Comparison of ENCODE assay signal across 27 mouse cellular contexts in genomic region chr3:105758658-105759057, GRCm38 (mm10). TPM values are rescaled to one million over a fixed set of nuclear protein-coding genes. Genes with fewer than 3 reads are reported as not detected.
A peak's percentile ranks its signal among the peaks of the same experiment; 100 is the strongest.
DNase-seq lines count a peak whose midpoint lies in the region; ATAC-seq and TF ChIP-seq lines count a peak whose summit lies in the region.
"Had no signal": no experiment of that assay in that cellular context is flagged by ENCODE, and none has a peak within 500 bp of the region (broad histone marks: within the 10 kb centered on the region; RNA-seq: fewer than 3 reads in every experiment).

No protein-coding gene starts in this region.

- WGBS in heart, adult 2 months: 31% methylated on average over 4 of the region's 4 CpGs
- 78% methylated on average over 4 of the region's 4 CpGs for WGBS in liver, postnatal 0 days (ENCODE audit: insufficient replicate concordance)
- 83% methylated on average over 4 of the region's 4 CpGs for WGBS in liver, embryonic 12.5 days (ENCODE audit: insufficient replicate concordance)

- DNase-seq in heart, adult 11 months: peak; percentile 94
- DNase-seq in heart, adult 2 months: no peak
- DNase-seq in layer of hippocampus, adult 2 months (ENCODE audit: low spot score in 2 of 2): no peak
- no peak for DNase-seq in layer of hippocampus, adult 9-10 months (ENCODE audit: low spot score)
- DNase-seq in liver, postnatal 0 days: no peak
- DNase-seq in brain, adult 2 months (ENCODE audit: low read depth, low spot score): peak; percentile 49
- DNase-seq: adrenal gland, postnatal 10 days; adrenal gland, postnatal 36 days; B cell, adult 2 months; cerebellum, adult 11 months; cerebellum, adult 2 months; cerebellum, adult 9-11 months; cerebellum, postnatal 25 days; forebrain, postnatal 0 days; gastrocnemius, postnatal 14 days; heart, postnatal 36 days had no signal

- peaks cover 35% of the 10 kb centered on the region for H3K36me3 ChIP-seq in heart, adult 2 months (ENCODE audit: control insufficient read depth, insufficient read depth, low read length)
- no peaks in the 10 kb centered on the region for H3K36me3 ChIP-seq in liver, postnatal 0 days (replicated peaks; ENCODE audit: insufficient read depth, low read length)
- H3K36me3 ChIP-seq in liver, embryonic 12.5 days: no peaks in the 10 kb centered on the region
- H3K36me3 ChIP-seq: embryonic facial prominence, embryonic 12.5 days; embryonic facial prominence, embryonic 15.5 days; hindbrain, embryonic 10.5 days; hindbrain, embryonic 13.5 days had no signal

- TF ChIP-seq POLR2A in heart, adult 2 months (IDR thresholded peaks at IDR 0.05; ENCODE audit: insufficient read depth, low read depth, low read length): no peak

- no peak overlapping the region for H3K4me3 ChIP-seq in heart, adult 2 months
- no peak overlapping the region for H3K4me3 ChIP-seq in layer of hippocampus, adult 2 months
- no peak overlapping the region for H3K4me3 ChIP-seq in liver, postnatal 0 days (ENCODE audit: low read depth, low read length)
- H3K4me3 ChIP-seq in liver, embryonic 12.5 days: no peak overlapping the region
- H3K4me3 ChIP-seq: embryonic facial prominence, embryonic 12.5 days; embryonic facial prominence, embryonic 15.5 days; hindbrain, embryonic 10.5 days; hindbrain, embryonic 13.5 days had no signal

- TF ChIP-seq CTCF in heart, adult 2 months (IDR thresholded peaks at IDR 0.05): no peak
- no peak for TF ChIP-seq CTCF in layer of hippocampus, adult 2 months (conservative IDR thresholded peaks at IDR 0.05)
- TF ChIP-seq CTCF in liver, postnatal 0 days (IDR thresholded peaks at IDR 0.05; ENCODE audit: low read depth): no peak

- peaks cover 23% of the 10 kb centered on the region for H3K4me1 ChIP-seq in heart, adult 2 months (ENCODE audit: control insufficient read depth, insufficient read depth, low read length)
- H3K4me1 ChIP-seq in liver, postnatal 0 days (ENCODE audit: insufficient read depth): peaks cover 48% of the 10 kb centered on the region
- H3K4me1 ChIP-seq in liver, embryonic 12.5 days: peaks cover 59% of the 10 kb centered on the region
- H3K4me1 ChIP-seq: embryonic facial prominence, embryonic 12.5 days had no signal

- H3K9ac ChIP-seq in heart, adult 2 months (ENCODE audit: low read depth, low read length): no peak overlapping the region
- H3K9ac ChIP-seq in liver, postnatal 0 days (replicated peaks): no peak overlapping the region
- no peak overlapping the region for H3K9ac ChIP-seq in liver, embryonic 12.5 days
- H3K9ac ChIP-seq: embryonic facial prominence, embryonic 12.5 days; embryonic facial prominence, embryonic 15.5 days; forebrain, postnatal 0 days; hindbrain, embryonic 13.5 days had no signal

- no peak overlapping the region for H3K4me2 ChIP-seq in liver, postnatal 0 days (ENCODE audit: low read depth, low read length)
- no peak overlapping the region for H3K4me2 ChIP-seq in liver, embryonic 12.5 days
- H3K4me2 ChIP-seq: embryonic facial prominence, embryonic 12.5 days; embryonic facial prominence, embryonic 15.5 days; heart, embryonic 11.5 days; hindbrain, embryonic 13.5 days had no signal

- H3K9me3 ChIP-seq in liver, postnatal 0 days (ENCODE audit: low read length): no peaks in the 10 kb centered on the region
- H3K9me3 ChIP-seq in liver, embryonic 12.5 days (replicated peaks): no peaks in the 10 kb centered on the region
- H3K9me3 ChIP-seq: embryonic facial prominence, embryonic 12.5 days; embryonic facial prominence, embryonic 15.5 days; G1E; hindbrain, embryonic 10.5 days; hindbrain, embryonic 13.5 days had no signal

- peaks cover 6% of the 10 kb centered on the region for H3K79me2 ChIP-seq in heart, adult 2 months (replicated peaks; ENCODE audit: control insufficient read depth, insufficient read depth, low read length)

- H3K27ac ChIP-seq in heart, adult 2 months: no peak overlapping the region; the same call in 1 of the 2 replicates
- H3K27ac ChIP-seq in layer of hippocampus, adult 2 months: peak overlapping the region; percentile 76
- H3K27ac ChIP-seq in liver, postnatal 0 days (ENCODE audit: low read depth): peak overlapping the region; percentile 41; the same call in 1 of the 2 replicates
- H3K27ac ChIP-seq in liver, embryonic 12.5 days: no peak overlapping the region
- H3K27ac ChIP-seq: embryonic facial prominence, embryonic 12.5 days; embryonic facial prominence, embryonic 15.5 days; hindbrain, embryonic 10.5 days; hindbrain, embryonic 13.5 days had no signal

- intact Hi-C loops in heart, adult 2 months (cut with DNase I): no loop called here

- TF ChIP-seq EP300 in heart, adult 2 months (IDR thresholded peaks at IDR 0.05; ENCODE audit: insufficient read depth, low read depth, low read length): no peak
- TF ChIP-seq EP300 in liver, postnatal 0 days (IDR thresholded peaks at IDR 0.05; ENCODE audit: low read depth): no peak

- no peak for ATAC-seq in liver, postnatal 0 days
- no peak for ATAC-seq in liver, embryonic 12.5 days
- ATAC-seq: forebrain, embryonic 14.5 days; forebrain, postnatal 0 days; hindbrain, embryonic 16.5 days; Patski had no signal

- no peaks in the 10 kb centered on the region for H3K27me3 ChIP-seq in heart, adult 2 months (ENCODE audit: control insufficient read depth, insufficient read depth, low read length)
- H3K27me3 ChIP-seq in liver, postnatal 0 days (ENCODE audit: insufficient read depth, low read length): no peaks in the 10 kb centered on the region
- H3K27me3 ChIP-seq in liver, embryonic 12.5 days (replicated peaks): no peaks in the 10 kb centered on the region
- H3K27me3 ChIP-seq: CH12.LX; embryonic facial prominence, embryonic 12.5 days; embryonic facial prominence, embryonic 15.5 days; hindbrain, embryonic 13.5 days; Patski had no signal

RNA-seq across cellular contexts. Expression of gene Rap1a, which starts 42.5 kb away (rescaled TPM):
- 100 to 1,000 TPM; 101 to 113 TPM for total RNA-seq in heart, adult 2 months (2021)
- 12.8 and 34.5 TPM in 2 replicates for polyA plus RNA-seq in heart, adult 2 months (2012; rRNA removed)
- 100 to 1,000 TPM in 1 of 2 experiments, 10 to 100 TPM in 1; 94.6 to 101 TPM for total RNA-seq in layer of hippocampus, adult 2 months (2021)
- polyA plus RNA-seq in liver, postnatal 0 days (2015; fragmentation: Nextera tagmentation; extraction: Ambion mirVana): 89.0 and 93.3 TPM in 2 replicates
- polyA plus RNA-seq in liver, embryonic 12.5 days (2016; fragmentation: Nextera tagmentation; extraction: Ambion mirVana): 114 and 122 TPM in 2 replicates

RNA-seq across cellular contexts. Expression of gene Inka2, which starts 54.3 kb away (rescaled TPM):
- 10 to 100 TPM; 16.1 to 16.2 TPM for total RNA-seq in heart, adult 2 months (2021)
- 11.5 and 22.4 TPM in 2 replicates for polyA plus RNA-seq in heart, adult 2 months (2012; rRNA removed)
- total RNA-seq in layer of hippocampus, adult 2 months (2021): 10 to 100 TPM; 74.1 to 74.9 TPM
- 0.13 and 0.17 TPM in 2 replicates for polyA plus RNA-seq in liver, postnatal 0 days (2015; fragmentation: Nextera tagmentation; extraction: Ambion mirVana)
- polyA plus RNA-seq in liver, embryonic 12.5 days (2016; fragmentation: Nextera tagmentation; extraction: Ambion mirVana): 0.33 and 0.37 TPM in 2 replicates

Comparison
In these comparisons a context has a peak if more than half of its experiments do, and no peak if none do; other contexts are left out.
1. DNase-seq: peak in heart, adult 11 months (single experiment) and brain, adult 2 months (single experiment); none in heart, adult 2 months (0 of 2), layer of hippocampus, adult 2 months (0 of 2), layer of hippocampus, adult 9-10 months (single experiment) and liver, postnatal 0 days (single experiment).
2. H3K27ac ChIP-seq: peak in layer of hippocampus, adult 2 months (single experiment) and liver, postnatal 0 days (single experiment); none in heart, adult 2 months (single experiment) and liver, embryonic 12.5 days (single experiment).